Mouse (Mus musculus) heart, postnatal 0 days (tissue): Measurements from ENCODE around the gene Tapbp.

Experiments
- CTCF ChIP-seq: IDR thresholded peaks from 2 replicates; pipeline ENCODE4 v1.5.1; 2016; ENCODE audit warnings: antibody characterized with exemption, control low read depth, low read depth
- EP300 ChIP-seq: IDR thresholded peaks from 2 replicates; pipeline ENCODE4 v1.6.1; 2016; ENCODE audit warnings: antibody characterized with exemption, low read depth

GRCm38 (mm10) chr17:33901653-33902052, 14.0 kb upstream of the Tapbp start:
- TF ChIP-seq CTCF (no peak), EP300 (no peak)
